Mouse (Mus musculus): ENCODE measurements around the gene Slc25a25. TPM values are rescaled to one million over a fixed set of nuclear protein-coding genes. Genes with fewer than 3 reads are reported as not detected.
A peak's percentile ranks its signal among the peaks of the same experiment; 100 is the strongest.
"Not testable (repeated sequence)": the region's sequence is repeated elsewhere in the genome, so short reads cannot be mapped to it uniquely, and the experiment has no call there.

Gene Slc25a25
- polyA plus RNA-seq, 1 experiment from 2014 or later = 39.8 TPM

DNA sequence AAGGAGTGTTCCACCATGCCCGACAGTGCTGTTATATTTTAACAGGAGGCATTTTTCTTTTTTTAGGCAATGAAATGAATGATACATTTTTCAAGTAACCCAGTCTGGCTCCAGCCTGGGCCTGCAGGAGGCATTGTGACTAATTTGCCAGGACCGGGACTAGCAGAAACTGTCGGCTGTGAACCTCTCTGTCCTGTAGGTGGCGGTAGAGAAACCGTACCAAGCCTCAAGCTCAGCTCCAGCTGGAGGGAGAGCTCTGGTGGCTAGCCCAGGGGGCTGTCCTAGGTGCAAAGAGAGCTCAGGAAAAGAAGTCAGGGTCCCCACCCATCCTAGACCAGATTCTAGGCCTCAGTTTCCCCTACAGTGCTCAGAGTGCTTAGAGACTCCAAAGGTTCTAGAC, 37.4 kb upstream of the Slc25a25 start:
- no peaks in the 10 kb centered on the region for H3K27me3 ChIP-seq (ENCODE audit: control insufficient read depth, insufficient read depth, low read length)
- H3K4me1 ChIP-seq (ENCODE audit: control insufficient read depth, insufficient read depth, low read length) = no peaks in the 10 kb centered on the region
- H3K4me2 ChIP-seq (ENCODE audit: low read depth, low read length) = no peak overlapping the region
- H3K27ac ChIP-seq (ENCODE audit: low read depth, low read length) = no peak overlapping the region
- no peaks in the 10 kb centered on the region for H3K36me3 ChIP-seq (ENCODE audit: control insufficient read depth, insufficient read depth, low read length)
- H3K9ac ChIP-seq (replicated peaks; ENCODE audit: low read depth, low read length) = no peak overlapping the region
- WGBS = 3% methylated on average over 5 of the region's 5 CpGs
- no peaks in the 10 kb centered on the region for H3K9me3 ChIP-seq (ENCODE audit: control insufficient read depth, low read length)
- no peak overlapping the region for H3K4me3 ChIP-seq (ENCODE audit: low read depth, low read length)
- ATAC-seq (ENCODE audit: low read depth) = peak; percentile 26; the same call in 1 of the 2 replicates

DNA sequence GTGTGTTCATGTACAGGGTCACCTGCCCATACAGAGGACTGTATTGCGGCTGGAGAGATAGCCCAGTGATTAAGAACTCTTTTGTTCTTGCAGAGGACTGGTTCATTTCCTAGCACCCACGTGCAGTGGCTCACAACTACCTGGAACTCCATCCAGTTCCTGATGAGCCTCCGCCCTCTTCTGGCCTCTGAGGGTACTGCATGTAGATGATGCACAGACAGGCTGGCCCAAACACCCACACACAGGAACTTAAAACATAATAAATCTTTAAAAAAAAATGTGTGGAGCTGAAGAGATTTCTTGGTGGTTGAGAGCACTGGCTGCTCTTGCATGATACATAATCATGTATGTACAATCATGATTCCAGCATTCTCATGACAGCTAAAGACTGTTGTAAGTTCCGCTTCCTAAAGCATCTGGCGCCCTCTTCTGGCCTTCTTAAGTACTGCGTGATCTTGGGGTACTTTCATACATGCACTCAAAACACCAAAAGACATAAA, 35.9 kb upstream of the Slc25a25 start:
- H3K27ac ChIP-seq (ENCODE audit: low read depth, low read length) = no peak overlapping the region
- H3K27me3 ChIP-seq (ENCODE audit: control insufficient read depth, insufficient read depth, low read length) = no peaks in the 10 kb centered on the region
- no peak overlapping the region for H3K9ac ChIP-seq (replicated peaks; ENCODE audit: low read depth, low read length)
- H3K4me3 ChIP-seq (ENCODE audit: low read depth, low read length) = no peak overlapping the region
- no peaks in the 10 kb centered on the region for H3K9me3 ChIP-seq (ENCODE audit: control insufficient read depth, low read length)
- no peak overlapping the region for H3K4me2 ChIP-seq (ENCODE audit: low read depth, low read length)
- no peaks in the 10 kb centered on the region for H3K4me1 ChIP-seq (ENCODE audit: control insufficient read depth, insufficient read depth, low read length)
- 8% methylated on average over 6 of the region's 6 CpGs for WGBS
- H3K36me3 ChIP-seq (ENCODE audit: control insufficient read depth, insufficient read depth, low read length) = no peaks in the 10 kb centered on the region
- ATAC-seq (ENCODE audit: low read depth) = peak; percentile 81

DNA sequence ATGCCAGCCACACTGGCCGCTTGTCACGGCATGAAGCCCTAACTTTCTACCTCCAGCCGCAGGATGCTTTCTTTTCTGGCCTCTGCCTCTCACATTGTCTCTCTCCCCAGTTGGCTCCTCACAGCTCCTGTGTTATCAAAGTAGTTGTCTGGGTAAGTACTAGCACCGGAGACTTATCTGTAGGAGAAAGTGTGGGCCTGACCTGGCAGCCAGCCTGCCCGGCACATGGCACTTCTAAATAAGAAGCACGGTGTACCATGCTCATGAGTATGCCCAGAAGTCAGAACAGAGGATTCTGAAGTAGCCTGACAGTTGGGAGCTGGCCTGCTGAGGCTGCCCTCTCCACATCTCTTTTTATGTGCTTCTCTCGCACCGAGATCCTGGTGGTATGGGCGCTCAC, 34.9 kb upstream of the Slc25a25 start:
- H3K9me3 ChIP-seq (ENCODE audit: control insufficient read depth, low read length) = no peaks in the 10 kb centered on the region
- H3K9ac ChIP-seq (replicated peaks; ENCODE audit: low read depth, low read length) = no peak overlapping the region
- no peaks in the 10 kb centered on the region for H3K4me1 ChIP-seq (ENCODE audit: control insufficient read depth, insufficient read depth, low read length)
- H3K4me3 ChIP-seq (ENCODE audit: low read depth, low read length) = no peak overlapping the region
- H3K4me2 ChIP-seq (ENCODE audit: low read depth, low read length) = no peak overlapping the region
- WGBS = 92% methylated on average over 9 of the region's 9 CpGs
- no peaks in the 10 kb centered on the region for H3K27me3 ChIP-seq (ENCODE audit: control insufficient read depth, insufficient read depth, low read length)
- H3K36me3 ChIP-seq (ENCODE audit: control insufficient read depth, insufficient read depth, low read length) = no peaks in the 10 kb centered on the region
- no peak overlapping the region for H3K27ac ChIP-seq (ENCODE audit: low read depth, low read length)
- no peak for ATAC-seq (ENCODE audit: low read depth)

DNA sequence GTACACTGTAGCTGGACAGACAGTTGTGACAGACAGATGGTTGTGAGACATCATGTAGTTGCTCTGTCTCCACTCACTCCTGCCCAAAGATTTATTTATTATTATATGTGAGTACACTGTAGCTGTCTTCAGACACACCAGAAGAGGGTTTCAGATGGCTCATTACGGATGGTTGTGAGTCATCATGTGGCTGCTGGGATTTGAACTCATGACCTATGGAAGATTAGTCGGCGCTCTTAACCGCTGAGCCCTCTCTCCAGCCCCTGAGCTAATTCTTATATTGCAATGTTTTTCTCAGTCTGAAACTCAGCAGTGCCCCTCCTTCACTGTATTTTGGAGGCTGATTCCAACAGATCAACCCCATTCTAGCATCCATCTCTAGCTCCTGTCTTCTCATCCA, 34.5 kb upstream of the Slc25a25 start:
- Histone ChIP-seq H3K36me3 (ENCODE audit: control insufficient read depth, insufficient read depth, low read length) (no peaks in the 10 kb centered on the region), H3K27me3 (ENCODE audit: control insufficient read depth, insufficient read depth, low read length) (no peaks in the 10 kb centered on the region), H3K4me2 (ENCODE audit: low read depth, low read length) (no peak overlapping the region), H3K9ac (replicated peaks; ENCODE audit: low read depth, low read length) (no peak overlapping the region), H3K4me1 (ENCODE audit: control insufficient read depth, insufficient read depth, low read length) (no peaks in the 10 kb centered on the region), H3K9me3 (ENCODE audit: control insufficient read depth, low read length) (no peaks in the 10 kb centered on the region), H3K27ac (ENCODE audit: low read depth, low read length) (no peak overlapping the region), H3K4me3 (ENCODE audit: low read depth, low read length) (no peak overlapping the region)
- WGBS = 89% methylated on average over 4 of the region's 4 CpGs
- ATAC-seq (ENCODE audit: low read depth) = no peak

DNA sequence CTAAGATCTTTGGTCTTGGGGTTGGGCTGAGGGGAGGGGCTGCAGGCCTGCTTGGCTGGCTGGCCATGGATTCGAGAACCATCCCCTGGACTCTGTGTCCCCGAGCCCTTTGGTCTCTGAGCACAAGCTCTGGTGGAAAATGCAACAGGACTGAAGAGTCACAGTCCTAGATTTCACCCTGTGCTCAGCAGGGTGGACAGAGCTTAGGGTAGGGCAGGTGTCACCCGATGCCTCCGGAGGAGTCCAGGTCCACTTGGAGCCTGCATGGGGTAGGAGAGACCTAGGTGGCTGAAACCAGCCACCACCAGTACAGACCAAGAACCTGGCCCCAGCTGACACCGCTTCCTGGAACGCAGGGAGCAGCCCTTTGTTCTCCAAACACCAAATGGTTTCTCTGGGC, 33.7 kb upstream of the Slc25a25 start:
- H3K27ac ChIP-seq (ENCODE audit: low read depth, low read length) = no peak overlapping the region
- no peaks in the 10 kb centered on the region for H3K9me3 ChIP-seq (ENCODE audit: control insufficient read depth, low read length)
- no peak overlapping the region for H3K4me2 ChIP-seq (ENCODE audit: low read depth, low read length)
- no peaks in the 10 kb centered on the region for H3K4me1 ChIP-seq (ENCODE audit: control insufficient read depth, insufficient read depth, low read length)
- no peak overlapping the region for H3K4me3 ChIP-seq (ENCODE audit: low read depth, low read length)
- WGBS = 83% methylated on average over 6 of the region's 6 CpGs
- no peaks in the 10 kb centered on the region for H3K36me3 ChIP-seq (ENCODE audit: control insufficient read depth, insufficient read depth, low read length)
- no peak for ATAC-seq (ENCODE audit: low read depth)
- H3K9ac ChIP-seq (replicated peaks; ENCODE audit: low read depth, low read length) = no peak overlapping the region
- no peaks in the 10 kb centered on the region for H3K27me3 ChIP-seq (ENCODE audit: control insufficient read depth, insufficient read depth, low read length)

DNA sequence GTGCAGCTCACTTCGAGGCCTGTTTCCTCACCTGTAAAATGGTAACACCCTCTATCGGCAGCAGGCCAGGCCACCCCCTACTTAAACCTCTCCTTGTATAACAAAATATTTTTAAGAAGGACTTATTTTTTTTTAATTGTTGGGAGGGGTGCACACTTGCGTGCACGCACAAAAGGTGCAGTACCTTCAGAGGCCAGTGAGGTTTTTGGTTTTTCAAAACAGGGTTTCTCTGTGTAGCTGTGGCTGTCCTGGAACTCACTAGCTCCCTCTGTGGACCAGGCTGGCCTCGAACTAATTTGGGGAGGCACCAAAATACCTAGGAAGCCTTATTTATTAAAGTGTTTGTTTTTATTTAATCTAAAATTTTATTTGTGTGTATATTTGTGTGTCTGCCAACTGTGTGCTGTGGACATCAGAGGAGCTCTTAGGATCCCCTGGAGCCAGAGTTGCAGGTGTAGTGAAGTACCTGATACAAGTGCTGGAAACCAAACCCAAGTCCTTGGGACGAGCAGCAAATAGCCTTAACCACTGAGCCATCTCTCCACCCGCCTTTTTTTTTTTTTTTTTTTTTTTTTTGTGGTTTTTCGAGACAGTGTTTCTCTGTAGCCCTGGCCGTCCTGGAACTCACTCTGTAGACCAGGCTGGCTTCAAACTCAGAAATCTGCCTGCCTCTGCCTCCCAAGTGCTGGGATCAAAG, 32.1 kb upstream of the Slc25a25 start:
- 83% methylated on average over 9 of the region's 9 CpGs for WGBS
- Histone ChIP-seq H3K4me1 (ENCODE audit: control insufficient read depth, insufficient read depth, low read length) (no peaks in the 10 kb centered on the region), H3K4me2 (ENCODE audit: low read depth, low read length) (no peak overlapping the region), H3K27ac (ENCODE audit: low read depth, low read length) (no peak overlapping the region), H3K9me3 (ENCODE audit: control insufficient read depth, low read length) (no peaks in the 10 kb centered on the region), H3K27me3 (ENCODE audit: control insufficient read depth, insufficient read depth, low read length) (no peaks in the 10 kb centered on the region), H3K9ac (replicated peaks; ENCODE audit: low read depth, low read length) (no peak overlapping the region), H3K4me3 (ENCODE audit: low read depth, low read length) (no peak overlapping the region), H3K36me3 (ENCODE audit: control insufficient read depth, insufficient read depth, low read length) (no peaks in the 10 kb centered on the region)
- no peak for ATAC-seq (ENCODE audit: low read depth)

DNA sequence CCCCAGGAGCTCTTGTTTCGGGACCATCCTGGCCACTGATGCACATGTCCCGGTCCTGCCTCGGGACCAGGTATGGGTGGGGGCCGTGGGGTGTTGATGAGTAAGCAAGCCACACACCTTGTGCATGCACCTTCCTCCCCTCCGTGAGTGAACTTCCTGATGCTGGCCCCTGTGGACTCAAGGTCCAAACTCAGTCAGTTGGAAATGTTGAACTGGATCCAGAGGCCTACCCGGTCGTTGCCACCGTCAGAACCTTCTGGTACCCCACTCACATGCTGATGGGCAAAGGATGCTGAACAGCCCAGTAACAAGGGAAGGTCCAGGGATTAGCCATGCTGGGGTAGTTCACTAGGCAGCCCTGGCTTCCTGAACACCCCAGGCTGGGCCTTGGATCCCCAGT, 31.1 kb upstream of the Slc25a25 start:
- Histone ChIP-seq H3K4me2 (ENCODE audit: low read depth, low read length) (no peak overlapping the region), H3K27ac (ENCODE audit: low read depth, low read length) (no peak overlapping the region), H3K4me3 (ENCODE audit: low read depth, low read length) (no peak overlapping the region), H3K27me3 (ENCODE audit: control insufficient read depth, insufficient read depth, low read length) (no peaks in the 10 kb centered on the region), H3K9ac (replicated peaks; ENCODE audit: low read depth, low read length) (no peak overlapping the region), H3K36me3 (ENCODE audit: control insufficient read depth, insufficient read depth, low read length) (no peaks in the 10 kb centered on the region), H3K9me3 (ENCODE audit: control insufficient read depth, low read length) (no peaks in the 10 kb centered on the region), H3K4me1 (ENCODE audit: control insufficient read depth, insufficient read depth, low read length) (no peaks in the 10 kb centered on the region)
- WGBS = 96% methylated on average over 8 of the region's 8 CpGs
- ATAC-seq (ENCODE audit: low read depth) = no peak

DNA sequence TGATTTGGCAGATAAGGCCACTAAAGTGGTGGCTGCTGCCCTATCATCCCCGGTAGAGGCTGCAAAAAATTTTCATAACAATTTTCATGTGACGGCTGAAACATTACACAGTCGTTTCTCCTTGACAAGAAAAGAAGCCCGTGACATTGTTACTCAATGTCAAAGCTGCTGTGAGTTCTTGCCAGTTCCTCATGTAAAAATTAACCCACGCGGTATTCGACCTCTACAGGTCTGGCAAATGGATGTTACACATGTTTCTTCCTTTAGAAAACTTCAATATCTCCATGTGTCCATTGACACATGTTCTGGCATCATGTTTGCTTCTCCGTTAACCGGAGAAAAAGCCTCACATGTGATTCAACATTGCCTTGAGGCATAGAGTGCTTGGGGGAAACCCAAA, 24.1 kb upstream of the Slc25a25 start:
- H3K4me2 ChIP-seq (ENCODE audit: low read depth, low read length); H3K4me3 ChIP-seq (ENCODE audit: low read depth, low read length); H3K27ac ChIP-seq (ENCODE audit: low read depth, low read length); H3K9ac ChIP-seq (replicated peaks; ENCODE audit: low read depth, low read length); H3K9me3 ChIP-seq (ENCODE audit: control insufficient read depth, low read length); H3K27me3 ChIP-seq (ENCODE audit: control insufficient read depth, insufficient read depth, low read length); H3K4me1 ChIP-seq (ENCODE audit: control insufficient read depth, insufficient read depth, low read length); ATAC-seq (ENCODE audit: low read depth); H3K36me3 ChIP-seq (ENCODE audit: control insufficient read depth, insufficient read depth, low read length): not testable (repeated sequence)
- 91% methylated on average over 4 of the region's 9 CpGs for WGBS

DNA sequence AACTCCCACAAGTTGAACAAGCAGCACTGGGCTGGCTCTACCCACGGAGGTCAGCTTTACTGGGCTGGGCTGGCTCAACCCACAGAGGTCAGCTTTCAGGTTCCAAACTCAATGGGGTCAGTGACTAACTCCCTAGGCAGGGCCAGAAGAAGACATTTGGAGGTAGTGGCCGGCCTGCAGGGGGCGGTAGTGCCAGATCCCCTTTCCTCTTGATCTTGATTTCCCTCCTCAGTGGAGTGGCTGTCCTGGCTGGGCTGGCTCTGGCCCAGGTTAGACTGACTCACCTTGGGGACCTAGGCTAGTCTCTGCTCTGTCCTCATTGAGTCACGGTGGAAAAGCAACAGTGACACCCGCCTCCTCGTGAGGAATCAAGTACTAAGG, 20.4 kb upstream of the Slc25a25 start:
- Histone ChIP-seq H3K9ac (replicated peaks; ENCODE audit: low read depth, low read length) (no peak overlapping the region), H3K4me2 (ENCODE audit: low read depth, low read length) (no peak overlapping the region), H3K27me3 (ENCODE audit: control insufficient read depth, insufficient read depth, low read length) (no peaks in the 10 kb centered on the region), H3K36me3 (ENCODE audit: control insufficient read depth, insufficient read depth, low read length) (no peaks in the 10 kb centered on the region), H3K27ac (ENCODE audit: low read depth, low read length) (no peak overlapping the region), H3K9me3 (ENCODE audit: control insufficient read depth, low read length) (no peaks in the 10 kb centered on the region), H3K4me3 (ENCODE audit: low read depth, low read length) (no peak overlapping the region), H3K4me1 (ENCODE audit: control insufficient read depth, insufficient read depth, low read length) (no peaks in the 10 kb centered on the region)
- no peak for ATAC-seq (ENCODE audit: low read depth)
- 85% methylated on average over 6 of the region's 6 CpGs for WGBS

Data from neural tube, embryonic 14.5 days (tissue).